Mouse (Mus musculus) heart, embryonic 11.5 days (tissue): ENCODE measurements around the gene Kif4. TPM values are rescaled to one million over a fixed set of nuclear protein-coding genes. Genes with fewer than 3 reads are reported as not detected.

ENCODE experiments used
- ATAC-seq: fragments of 200-750 bp; cut with Nextera tagmentation; replicated peaks from 2 replicates; pipeline ENCODE4 v1.8.0; 2017; ENCODE audit warnings: moderate library complexity; ENCODE audit not compliant: insufficient number of reproducible peaks, low FRiP score, low TSS enrichment
- H3K27ac ChIP-seq: fragments of 300-500 bp; sonication (generic); 2 replicates; pipeline ENCODE4 v1.5.1; 2014; ENCODE audit warnings: mild to moderate bottlenecking, low read depth, low read length
- H3K27me3 ChIP-seq: fragments of 300-500 bp; sonication (generic); 2 replicates; pipeline ENCODE4 v1.6.1; 2014; ENCODE audit warnings: mild to moderate bottlenecking, low read length, mixed read lengths; ENCODE audit not compliant: control insufficient read depth, insufficient read depth
- H3K36me3 ChIP-seq: fragments of 300-500 bp; sonication (generic); 2 replicates; pipeline ENCODE4 v1.6.1; 2014; ENCODE audit warnings: mild to moderate bottlenecking, low read length, moderate library complexity, mixed read lengths; ENCODE audit not compliant: control insufficient read depth, insufficient read depth
- H3K4me1 ChIP-seq: fragments of 300-500 bp; sonication (generic); 2 replicates; pipeline ENCODE4 v1.6.1; 2014; ENCODE audit warnings: low read length; ENCODE audit not compliant: control insufficient read depth, insufficient read depth
- H3K4me2 ChIP-seq: fragments of 300-500 bp; sonication (generic); 2 replicates; pipeline ENCODE4 v1.6.1; 2014; ENCODE audit warnings: mild to moderate bottlenecking, moderate library complexity
- H3K4me3 ChIP-seq: fragments of 300-500 bp; sonication (generic); 2 replicates; pipeline ENCODE4 v1.5.1; 2014; ENCODE audit warnings: low read depth, low read length
- H3K9ac ChIP-seq: fragments of 300-500 bp; sonication (generic); 2 replicates; pipeline ENCODE4 v1.6.1; 2014; ENCODE audit warnings: mild to moderate bottlenecking, low read depth, low read length, moderate library complexity
- H3K9me3 ChIP-seq: fragments of 300-500 bp; sonication (generic); replicated peaks from 2 replicates; pipeline ENCODE4 v1.6.1; 2016; ENCODE audit warnings: low read length; ENCODE audit not compliant: control insufficient read depth
- WGBS: fragments of 180-500 bp; shearing (Covaris S2); extraction: QIAGEN DNeasy Blood & Tissue Kit; methylation state at CpG from one replicate; pipeline ENCODE4 v1.1.7; 2014; ENCODE audit not compliant: insufficient replicate concordance; 5-methylcytosine and 5-hydroxymethylcytosine counted together
- polyA plus RNA-seq: library from polyadenylated mRNA; unstranded; fragments of >200 nt; fragmentation: Nextera tagmentation; extraction: Ambion mirVana; gene quantifications from 2 replicates; pipeline ENCODE4 v1.2.1, GENCODE M21; 2014

Kif4 gene
- polyA plus RNA-seq, 1 experiment from 2014 or later: 26.7 TPM

DNA sequence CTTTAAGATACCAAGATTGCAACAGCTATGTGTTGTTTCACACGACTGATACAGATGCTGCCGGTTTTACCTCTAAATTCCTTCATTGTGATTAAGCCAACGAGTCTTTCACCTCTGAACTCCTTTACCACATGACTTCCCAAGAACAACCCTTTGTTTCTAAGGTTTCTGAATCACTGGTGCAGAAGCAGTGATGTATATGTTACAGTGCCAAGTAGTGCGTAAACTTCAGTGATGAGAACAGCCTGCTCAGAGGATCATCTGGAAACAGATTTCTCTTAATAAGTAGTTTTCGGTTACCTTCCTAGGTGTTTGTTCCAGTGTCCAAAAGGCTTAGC lies 62.5 kb downstream of the Kif4 start:
- H3K27me3 ChIP-seq: 0 out of 2 replicates have a peak, but pooled peaks cover 2% of the 10 kb centered on the region
- H3K36me3 ChIP-seq: no peaks in the 10 kb centered on the region
- no peak overlapping the region for H3K4me2 ChIP-seq
- H3K4me1 ChIP-seq: no peaks in the 10 kb centered on the region
- no peaks in the 10 kb centered on the region for H3K9me3 ChIP-seq
- H3K27ac ChIP-seq: no peak overlapping the region
- WGBS: 84% methylated on average over 5 of the region's 5 CpGs
- H3K9ac ChIP-seq: no peak overlapping the region
- no peak for ATAC-seq
- no peak overlapping the region for H3K4me3 ChIP-seq

GRCm38 (mm10) chrX:100696776-100697175 lies 71.2 kb downstream of the Kif4 start:
- WGBS: 99% methylated on average over 4 of the region's 4 CpGs
- Histone ChIP-seq H3K36me3 (no peaks in the 10 kb centered on the region; the same call in 1 of the 2 replicates), H3K27me3 (no peaks in the 10 kb centered on the region), H3K27ac (no peak overlapping the region), H3K9me3 (no peaks in the 10 kb centered on the region), H3K4me2 (no peak overlapping the region), H3K4me3 (no peak overlapping the region), H3K4me1 (no peaks in the 10 kb centered on the region), H3K9ac (no peak overlapping the region)
- ATAC-seq: no peak

DNA sequence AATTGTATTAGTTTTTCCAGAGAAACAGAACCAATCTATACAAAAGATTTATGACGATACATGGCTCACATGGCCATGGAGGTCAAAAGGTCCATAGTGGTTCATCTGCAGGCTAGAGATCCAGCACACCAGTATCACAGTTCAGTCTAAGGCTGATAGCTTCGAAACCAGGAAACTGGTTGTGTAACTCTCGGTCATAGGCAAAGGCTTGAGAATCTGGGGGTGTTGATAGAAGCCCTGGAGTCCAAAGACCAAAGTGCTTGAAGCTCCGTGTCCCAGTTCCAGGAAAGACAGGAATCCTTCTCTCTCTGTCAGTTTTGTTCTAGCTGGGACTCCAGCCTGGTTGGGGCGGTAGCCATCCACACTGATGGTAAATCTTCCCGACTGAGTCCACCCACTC lies 82.5 kb downstream of the Kif4 start:
- H3K4me1 ChIP-seq: no peaks in the 10 kb centered on the region
- H3K4me2 ChIP-seq: no peak overlapping the region
- whole genome bisulfite sequencing: 81% methylated on average over 6 of the region's 6 CpGs
- H3K4me3 ChIP-seq: no peak overlapping the region
- no peaks in the 10 kb centered on the region for H3K27me3 ChIP-seq
- no peak overlapping the region for H3K27ac ChIP-seq
- ATAC-seq: no peak
- no peaks in the 10 kb centered on the region; the same call in 1 of the 2 replicates for H3K36me3 ChIP-seq
- H3K9me3 ChIP-seq: no peaks in the 10 kb centered on the region
- H3K9ac ChIP-seq: no peak overlapping the region

DNA sequence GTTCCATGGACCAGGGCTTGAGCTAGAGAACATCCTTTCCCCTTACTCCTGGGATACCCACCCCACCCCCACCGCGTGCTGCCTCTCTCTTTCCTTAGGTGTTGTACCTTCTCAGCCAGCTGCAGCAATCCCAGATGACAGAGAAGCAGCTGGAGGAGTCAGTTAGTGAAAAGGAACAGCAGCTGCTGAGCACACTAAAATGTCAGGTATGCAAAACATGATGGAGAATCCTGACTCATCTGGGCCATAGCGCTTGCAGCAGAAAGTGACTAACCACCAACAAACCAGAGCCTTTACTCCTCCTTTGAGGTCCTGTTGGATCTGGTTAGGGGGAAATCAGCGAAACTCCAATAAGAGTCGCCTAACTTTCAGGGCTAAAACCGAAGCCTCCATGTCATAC lies 90.6 kb downstream of the Kif4 start:
- Histone ChIP-seq H3K4me3 (no peak overlapping the region), H3K27me3 (no peaks in the 10 kb centered on the region), H3K36me3 (peaks cover 7% of the 10 kb centered on the region; the same call in 1 of the 2 replicates), H3K4me2 (no peak overlapping the region), H3K9me3 (no peaks in the 10 kb centered on the region), H3K27ac (no peak overlapping the region), H3K9ac (no peak overlapping the region), H3K4me1 (no peaks in the 10 kb centered on the region)
- WGBS: 84% methylated on average over 6 of the region's 6 CpGs
- no peak for ATAC-seq

DNA sequence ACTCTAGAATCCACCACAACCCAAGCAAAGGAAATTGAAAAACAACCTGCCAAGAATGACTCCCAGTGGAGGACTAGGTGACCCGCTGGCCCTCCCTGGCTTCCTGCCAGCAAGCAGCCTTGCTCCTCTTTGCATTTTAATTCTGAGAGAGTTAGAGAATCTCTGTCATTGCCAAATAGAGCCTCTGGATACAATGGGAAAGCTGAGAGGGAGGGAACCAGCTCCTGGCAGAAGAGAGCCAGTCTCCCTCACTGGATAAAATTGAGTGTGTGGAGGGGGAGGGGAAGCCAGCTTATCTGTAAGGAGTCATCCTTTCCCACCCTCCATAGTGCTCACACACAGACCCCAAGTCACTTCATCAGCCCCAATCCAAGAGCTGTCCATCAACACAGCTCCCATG lies 103.4 kb downstream of the Kif4 start:
- 32% methylated on average over 1 of the region's 1 CpGs for WGBS
- Histone ChIP-seq H3K4me3 (no peak overlapping the region), H3K27ac (no peak overlapping the region), H3K9me3 (no peaks in the 10 kb centered on the region), H3K9ac (no peak overlapping the region), H3K27me3 (peaks cover 9% of the 10 kb centered on the region), H3K4me1 (no peaks in the 10 kb centered on the region), H3K36me3 (no peaks in the 10 kb centered on the region), H3K4me2 (no peak overlapping the region)
- no peak; the same call in 1 of the 2 replicates for ATAC-seq

GRCm38 (mm10) chrX:100729665-100730188 lies 104.2 kb downstream of the Kif4 start, which contains the start of gene Gdpd2:
Gene Gdpd2, plus strand, starts transcription at chrX:100729873.
- 12% methylated on average over 8 of the region's 8 CpGs for WGBS
- peaks cover 15% of the 10 kb centered on the region for H3K27me3 ChIP-seq
- H3K9me3 ChIP-seq: no peaks in the 10 kb centered on the region
- peak within 1 kb of the TSS; percentile 58 for H3K4me2 ChIP-seq
- no peaks in the 10 kb centered on the region for H3K4me1 ChIP-seq
- no peak within 1 kb of the TSS for H3K27ac ChIP-seq
- no peak within 1 kb of the TSS for H3K9ac ChIP-seq
- no peaks in the 10 kb centered on the region for H3K36me3 ChIP-seq
- H3K4me3 ChIP-seq: peak within 1 kb of the TSS; percentile 19; the same call in 1 of the 2 replicates
- ATAC-seq: no peak

DNA sequence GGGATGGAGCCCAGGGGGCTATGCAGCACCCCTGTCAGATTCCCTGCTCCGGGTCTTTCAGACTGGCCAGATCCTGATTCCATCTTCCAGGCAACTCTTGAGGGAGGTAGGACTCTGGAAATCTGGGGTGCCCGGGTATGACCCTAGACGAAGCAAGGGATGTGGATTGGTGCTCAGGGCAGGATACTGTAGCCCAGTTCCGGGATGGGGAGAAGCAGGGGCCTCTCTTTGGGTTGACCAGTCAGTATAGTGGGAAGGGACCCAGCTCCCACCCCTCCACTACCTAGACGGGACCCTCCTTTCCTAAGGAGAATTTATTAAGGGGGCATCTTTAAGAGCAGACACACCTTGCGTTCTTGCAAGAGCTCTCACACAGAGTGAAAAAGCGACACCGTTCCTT lies 104.7 kb downstream of the Kif4 start:
- peak overlapping the region; percentile 58 for H3K4me2 ChIP-seq

GRCm38 (mm10) chrX:100734359-100734758 lies 108.8 kb downstream of the Kif4 start:
- Histone ChIP-seq H3K4me2 (no peak overlapping the region), H3K36me3 (no peaks in the 10 kb centered on the region), H3K9ac (no peak overlapping the region), H3K27me3 (peaks cover 28% of the 10 kb centered on the region), H3K4me3 (no peak overlapping the region), H3K4me1 (no peaks in the 10 kb centered on the region), H3K27ac (no peak overlapping the region), H3K9me3 (no peaks in the 10 kb centered on the region)
- 71% methylated on average over 7 of the region's 7 CpGs for WGBS
- ATAC-seq: no peak

More for the DNA sequence above, 104.7 kb downstream of the Kif4 start:
- no peaks in the 10 kb centered on the region for H3K36me3 ChIP-seq
- peak overlapping the region; percentile 19; the same call in 1 of the 2 replicates for H3K4me3 ChIP-seq
- no peak overlapping the region for H3K9ac ChIP-seq
- 35% methylated on average over 8 of the region's 8 CpGs for WGBS
- ATAC-seq: no peak
- H3K9me3 ChIP-seq: no peaks in the 10 kb centered on the region
- no peak overlapping the region for H3K27ac ChIP-seq
- no peaks in the 10 kb centered on the region for H3K4me1 ChIP-seq
- H3K27me3 ChIP-seq: peaks cover 15% of the 10 kb centered on the region

GRCm38 (mm10) chrX:100738918-100739317 lies 113.4 kb downstream of the Kif4 start:
- H3K27me3 ChIP-seq: peaks cover 20% of the 10 kb centered on the region
- no peaks in the 10 kb centered on the region for H3K4me1 ChIP-seq
- H3K9me3 ChIP-seq: no peaks in the 10 kb centered on the region
- WGBS: 15% methylated on average over 14 of the region's 14 CpGs
- no peak overlapping the region for H3K9ac ChIP-seq
- no peaks in the 10 kb centered on the region for H3K36me3 ChIP-seq
- peak overlapping the region; percentile 31; the same call in 1 of the 2 replicates for H3K4me3 ChIP-seq
- ATAC-seq: no peak
- peak overlapping the region; percentile 60 for H3K4me2 ChIP-seq
- no peak overlapping the region for H3K27ac ChIP-seq
